Mouse (Mus musculus) frontal cortex, postnatal 10 days (tissue): ENCODE results near the gene Otud5.
"Not testable (repeated sequence)": the region's sequence is repeated elsewhere in the genome, so short reads cannot be mapped to it uniquely, and the experiment has no call there.

ENCODE experiments used
- DNase-seq, 2 experiments: peaks; one replicate each; pipeline ENCODE4 v3.0.0; 2022; ENCODE audit warnings: low spot score in 2 of 2, mixed read lengths in 1 of 2

The Otud5 gene

GRCm38 (mm10) chrX:7879819-7880218 lies 38.7 kb downstream of the Otud5 start:
- peak; percentile 50 to 61 for DNase-seq

GRCm38 (mm10) chrX:7883841-7884567 lies 42.8 kb downstream of the Otud5 start, which contains the start of gene Slc35a2:
Gene Slc35a2, plus strand, starts transcription at chrX:7884028.
- DNase-seq: peak; percentile 76 to 77

GRCm38 (mm10) chrX:7898211-7898610 lies 57.0 kb downstream of the Otud5 start:
- no peak for DNase-seq

- DNase-seq: peak; percentile 86
Measured at GRCm38 (mm10) chrX:7898880-7899874, 58.0 kb downstream of the Otud5 start, which contains the start of the genes Pqbp1 and Timm17b. Gene Pqbp1, minus strand, starts transcription at chrX:7899269. Gene Timm17b, plus strand, starts transcription at chrX:7899357.

- no peak for DNase-seq
Measured at GRCm38 (mm10) chrX:7904441-7904840, 63.3 kb downstream of the Otud5 start.

- DNase-seq: no peak
Measured at GRCm38 (mm10) chrX:7907735-7908134, 66.6 kb downstream of the Otud5 start, which contains the start of gene Gm10491. Gene Gm10491, minus strand, starts transcription at chrX:7907835.

GRCm38 (mm10) chrX:7909242-7909641 lies 68.1 kb downstream of the Otud5 start, which contains the start of gene Gm10490:
Gene Gm10490, plus strand, starts transcription at chrX:7909542.
- not testable (repeated sequence) for DNase-seq

- no peak for DNase-seq
Measured at GRCm38 (mm10) chrX:7910473-7910872, 69.3 kb downstream of the Otud5 start.

GRCm38 (mm10) chrX:7915669-7916068 lies 74.5 kb downstream of the Otud5 start:
- DNase-seq: not testable (repeated sequence)

- DNase-seq: not testable (repeated sequence)
Measured at GRCm38 (mm10) chrX:7917960-7918359, 76.8 kb downstream of the Otud5 start.

- peak; percentile 39 to 41 for DNase-seq
Measured at GRCm38 (mm10) chrX:7919601-7920383, 78.6 kb downstream of the Otud5 start, which contains the start of gene Pcsk1n. Gene Pcsk1n, plus strand, starts transcription at chrX:7919822.

GRCm38 (mm10) chrX:7922032-7922431 lies 80.9 kb downstream of the Otud5 start:
- DNase-seq: no peak
